In the genomic region with DNA sequence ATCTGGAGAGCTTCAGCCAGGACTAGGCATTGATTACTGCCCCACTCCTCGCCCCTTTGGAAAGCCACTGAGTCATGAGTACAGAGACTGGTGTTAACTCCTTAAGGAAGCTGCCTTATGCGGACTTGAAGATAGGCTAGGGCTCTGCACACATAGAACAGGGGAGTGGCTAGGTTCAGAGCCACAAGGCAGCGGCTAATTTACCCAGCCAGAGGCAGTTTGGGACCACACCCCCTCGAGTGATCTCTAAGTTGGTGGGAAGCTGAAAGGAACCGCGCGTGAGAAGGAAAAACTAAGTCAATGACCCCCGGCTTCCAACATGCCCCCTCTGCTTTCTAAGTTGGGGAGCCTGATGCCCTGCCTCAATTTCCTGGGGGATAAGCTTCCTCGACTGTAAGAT, we compare ENCODE assay signal across 11 mouse cellular contexts. TPM values are rescaled to one million over a fixed set of nuclear protein-coding genes. Genes with fewer than 3 reads are reported as not detected.
A peak's percentile ranks its signal among the peaks of the same experiment; 100 is the strongest.
DNase-seq lines count a peak whose midpoint lies in the region; ATAC-seq and TF ChIP-seq lines count a peak whose summit lies in the region.
"Had no signal": no experiment of that assay in that cellular context is flagged by ENCODE, and none has a peak within 500 bp of the region (broad histone marks: within the 10 kb centered on the region; RNA-seq: fewer than 3 reads in every experiment).

No protein-coding gene starts in this region.

- no peak for TF ChIP-seq CTCF in intestine, postnatal 0 days (IDR thresholded peaks at IDR 0.05; ENCODE audit: low read depth)
- no peak for TF ChIP-seq CTCF in hindbrain, postnatal 0 days (IDR thresholded peaks at IDR 0.05; ENCODE audit: low read depth)

- no peak for ATAC-seq in intestine, embryonic 14.5 days (replicated peaks; ENCODE audit: low FRiP score, low TSS enrichment, low read depth)
- ATAC-seq in intestine, postnatal 0 days, result no peak
- no peak for ATAC-seq in embryonic facial prominence, embryonic 12.5 days (ENCODE audit: insufficient number of reproducible peaks, insufficient read depth, low FRiP score, low TSS enrichment)
- no peak for ATAC-seq in hindbrain, postnatal 0 days
- ATAC-seq in neural tube, embryonic 12.5 days (ENCODE audit: low FRiP score, low read depth), result no peak
- no peak for ATAC-seq in frontal cortex, adult (ENCODE audit: low TSS enrichment)

- H3K4me1 ChIP-seq in intestine, embryonic 14.5 days (replicated peaks; ENCODE audit: control insufficient read depth, insufficient read depth, low read length), result peaks cover 31% of the 10 kb centered on the region
- no peaks in the 10 kb centered on the region for H3K4me1 ChIP-seq in intestine, postnatal 0 days (replicated peaks; ENCODE audit: control insufficient read depth, insufficient read depth, low read length)
- peaks cover 74% of the 10 kb centered on the region for H3K4me1 ChIP-seq in embryonic facial prominence, embryonic 12.5 days
- H3K4me1 ChIP-seq in hindbrain, postnatal 0 days (ENCODE audit: insufficient read depth, low read length), result peaks cover 8% of the 10 kb centered on the region
- H3K4me1 ChIP-seq in neural tube, embryonic 12.5 days, result peaks cover 61% of the 10 kb centered on the region

- no peak overlapping the region for H3K9ac ChIP-seq in intestine, embryonic 14.5 days (ENCODE audit: low read length)
- no peak overlapping the region for H3K9ac ChIP-seq in intestine, postnatal 0 days (ENCODE audit: low read depth, low read length)
- H3K9ac ChIP-seq in embryonic facial prominence, embryonic 12.5 days, result no peak overlapping the region
- H3K9ac ChIP-seq in hindbrain, postnatal 0 days (replicated peaks; ENCODE audit: low read length), result no peak overlapping the region
- H3K9ac ChIP-seq in neural tube, embryonic 12.5 days, result no peak overlapping the region; the same call in 1 of the 2 replicates

- WGBS in intestine, embryonic 14.5 days, result 7% methylated on average over 9 of the region's 9 CpGs
- 11% methylated on average over 9 of the region's 9 CpGs for WGBS in intestine, postnatal 0 days
- WGBS in embryonic facial prominence, embryonic 12.5 days, result 7% methylated on average over 9 of the region's 9 CpGs
- WGBS in hindbrain, postnatal 0 days, result 15% methylated on average over 9 of the region's 9 CpGs
- 4% methylated on average over 9 of the region's 9 CpGs for WGBS in neural tube, embryonic 12.5 days

- H3K36me3 ChIP-seq in intestine, embryonic 14.5 days (ENCODE audit: control insufficient read depth, insufficient read depth, low read length), result no peaks in the 10 kb centered on the region
- no peaks in the 10 kb centered on the region for H3K36me3 ChIP-seq in intestine, postnatal 0 days (ENCODE audit: control insufficient read depth, insufficient read depth)
- no peaks in the 10 kb centered on the region for H3K36me3 ChIP-seq in embryonic facial prominence, embryonic 12.5 days
- H3K36me3 ChIP-seq in hindbrain, postnatal 0 days (ENCODE audit: insufficient read depth, low read length), result no peaks in the 10 kb centered on the region
- H3K36me3 ChIP-seq in neural tube, embryonic 12.5 days, result peaks cover 4% of the 10 kb centered on the region; the same call in 1 of the 2 replicates

- peak overlapping the region; percentile 69 for H3K4me2 ChIP-seq in intestine, embryonic 14.5 days (ENCODE audit: low read length)
- no peak overlapping the region for H3K4me2 ChIP-seq in intestine, postnatal 0 days (replicated peaks; ENCODE audit: low read depth)
- peak overlapping the region; percentile 76 for H3K4me2 ChIP-seq in embryonic facial prominence, embryonic 12.5 days (replicated peaks)
- peak overlapping the region; percentile 84 for H3K4me2 ChIP-seq in hindbrain, postnatal 0 days (ENCODE audit: low read depth, low read length)
- peak overlapping the region; percentile 78 for H3K4me2 ChIP-seq in neural tube, embryonic 12.5 days (replicated peaks)

- H3K27me3 ChIP-seq in intestine, embryonic 14.5 days (replicated peaks; ENCODE audit: control insufficient read depth, insufficient read depth, low read length), result peaks cover 87% of the 10 kb centered on the region
- peaks cover 72% of the 10 kb centered on the region for H3K27me3 ChIP-seq in intestine, postnatal 0 days (replicated peaks; ENCODE audit: control insufficient read depth, insufficient read depth, low read length)
- H3K27me3 ChIP-seq in embryonic facial prominence, embryonic 12.5 days, result peaks cover 84% of the 10 kb centered on the region
- peaks cover 10% of the 10 kb centered on the region; the same call in 1 of the 2 replicates for H3K27me3 ChIP-seq in hindbrain, postnatal 0 days (ENCODE audit: insufficient read depth, low read length)
- peaks cover 67% of the 10 kb centered on the region for H3K27me3 ChIP-seq in neural tube, embryonic 12.5 days (replicated peaks)

- H3K27ac ChIP-seq in intestine, embryonic 14.5 days (ENCODE audit: low read depth), result no peak overlapping the region
- H3K27ac ChIP-seq in intestine, postnatal 0 days (ENCODE audit: low read depth, low read length), result no peak overlapping the region
- no peak overlapping the region for H3K27ac ChIP-seq in embryonic facial prominence, embryonic 12.5 days
- no peak overlapping the region for H3K27ac ChIP-seq in hindbrain, postnatal 0 days
- no peak overlapping the region for H3K27ac ChIP-seq in neural tube, embryonic 12.5 days

- H3K9me3 ChIP-seq in intestine, embryonic 14.5 days (ENCODE audit: control insufficient read depth, low read length), result no peaks in the 10 kb centered on the region
- H3K9me3 ChIP-seq in intestine, postnatal 0 days (ENCODE audit: control insufficient read depth), result no peaks in the 10 kb centered on the region
- no peaks in the 10 kb centered on the region for H3K9me3 ChIP-seq in embryonic facial prominence, embryonic 12.5 days
- no peaks in the 10 kb centered on the region for H3K9me3 ChIP-seq in hindbrain, postnatal 0 days (ENCODE audit: low read length)
- H3K9me3 ChIP-seq in neural tube, embryonic 12.5 days, result no peaks in the 10 kb centered on the region
- H3K9me3 ChIP-seq: megakaryocyte, embryonic 14.5 days had no signal

- no peak for DNase-seq in intestine, embryonic 14.5 days (ENCODE audit: low spot score)
- no peak for DNase-seq in hindbrain, postnatal 0 days (ENCODE audit: low spot score)
- DNase-seq in left cerebral cortex, adult 11 months (ENCODE audit: low spot score), result no peak
- no peak for DNase-seq in adipocyte (ENCODE audit: low spot score)
- DNase-seq: adrenal gland, adult 8-10 months; cerebellum, adult 9-11 months had no signal

- peak overlapping the region; percentile 43; the same call in 1 of the 2 replicates for H3K4me3 ChIP-seq in intestine, embryonic 14.5 days (ENCODE audit: low read depth, low read length)
- H3K4me3 ChIP-seq in intestine, postnatal 0 days (ENCODE audit: low read depth, low read length), result no peak overlapping the region
- no peak overlapping the region for H3K4me3 ChIP-seq in embryonic facial prominence, embryonic 12.5 days
- H3K4me3 ChIP-seq in hindbrain, postnatal 0 days (ENCODE audit: low read length), result 0 out of 2 replicates have a peak overlapping the region, but pooled peaks have one; percentile 51
- peak overlapping the region; percentile 41 for H3K4me3 ChIP-seq in neural tube, embryonic 12.5 days

RNA-seq across cellular contexts. Expression of a gene that starts 2.9 kb away (rescaled TPM):
- 15.3 and 17.6 TPM in 2 replicates for polyA plus RNA-seq in intestine, embryonic 14.5 days (2014; fragmentation: Nextera tagmentation; extraction: Ambion mirVana)
- 7.2 and 7.4 TPM in 2 replicates for polyA plus RNA-seq in intestine, postnatal 0 days (2015; fragmentation: Nextera tagmentation; extraction: Ambion mirVana)
- 33.0 and 36.7 TPM in 2 replicates for polyA plus RNA-seq in embryonic facial prominence, embryonic 12.5 days (2016; fragmentation: Nextera tagmentation; extraction: Ambion mirVana)
- 53.2 and 66.9 TPM in 2 replicates for total RNA-seq in hindbrain, postnatal 0 days (2014; rRNA removed)
- polyA plus RNA-seq in hindbrain, postnatal 0 days (2015; fragmentation: Nextera tagmentation; extraction: Ambion mirVana), result 25.4 and 31.0 TPM in 2 replicates
- 106 and 125 TPM in 2 replicates for polyA plus RNA-seq in neural tube, embryonic 12.5 days (2016; fragmentation: Nextera tagmentation; extraction: Ambion mirVana)

Comparison
In these comparisons a context has a peak if more than half of its experiments do, and no peak if none do; other contexts are left out.
1. H3K4me3 ChIP-seq: peak in intestine, embryonic 14.5 days (single experiment), hindbrain, postnatal 0 days (single experiment) and neural tube, embryonic 12.5 days (single experiment); none in intestine, postnatal 0 days (single experiment) and embryonic facial prominence, embryonic 12.5 days (single experiment).